Mouse (Mus musculus): Measurements from ENCODE around the gene Cd274. TPM values are rescaled to one million over a fixed set of nuclear protein-coding genes. Genes with fewer than 3 reads are reported as not detected.

Gene Cd274
- polyA plus RNA-seq, 1 experiment from 2014 or later = 0.66 TPM

DNA sequence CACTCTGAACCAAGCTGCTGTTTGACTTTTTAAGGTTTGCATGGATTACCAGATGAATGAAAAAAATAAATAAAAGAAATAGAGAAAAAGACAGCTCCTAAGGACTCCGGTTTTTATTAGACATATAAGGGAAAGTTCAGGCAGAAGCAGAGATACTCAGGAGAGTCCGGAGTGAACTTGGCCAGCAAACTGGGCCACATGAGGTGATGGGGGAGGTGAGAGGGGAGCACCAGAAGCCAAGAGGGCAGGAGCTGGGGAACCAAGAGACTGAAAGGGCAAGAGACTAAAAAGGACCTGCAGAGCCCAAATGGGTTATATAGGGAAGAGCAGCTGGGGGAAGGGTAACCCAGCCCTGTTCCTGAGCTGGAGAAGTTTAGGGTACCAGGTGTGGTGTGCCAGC, 27.5 kb downstream of the Cd274 start:
- Histone ChIP-seq H3K9ac (replicated peaks; ENCODE audit: low read length) (no peak overlapping the region), H3K27ac (replicated peaks; ENCODE audit: low read depth, low read length) (no peak overlapping the region), H3K4me3 (replicated peaks; ENCODE audit: low read depth, low read length) (no peak overlapping the region), H3K4me2 (ENCODE audit: low read length) (no peak overlapping the region), H3K27me3 (ENCODE audit: control insufficient read depth, insufficient read depth, low read length) (no peaks in the 10 kb centered on the region), H3K36me3 (ENCODE audit: control insufficient read depth, insufficient read depth, low read length) (no peaks in the 10 kb centered on the region), H3K9me3 (ENCODE audit: control insufficient read depth, low read length) (no peaks in the 10 kb centered on the region), H3K4me1 (ENCODE audit: control insufficient read depth, insufficient read depth, low read length) (no peaks in the 10 kb centered on the region)
- DNase-seq (no peak), ATAC-seq (ENCODE audit: low FRiP score, low TSS enrichment) (no peak)
- WGBS = 100% methylated on average over 2 of the region's 2 CpGs

- H3K4me1 ChIP-seq (ENCODE audit: control insufficient read depth, insufficient read depth, low read length) = no peaks in the 10 kb centered on the region
- DNase-seq (no peak), ATAC-seq (ENCODE audit: low FRiP score, low TSS enrichment) (no peak)
- WGBS = 78% methylated on average over 1 of the region's 1 CpGs
- H3K4me3 ChIP-seq (replicated peaks; ENCODE audit: low read depth, low read length) = no peak overlapping the region
- no peak overlapping the region for H3K27ac ChIP-seq (replicated peaks; ENCODE audit: low read depth, low read length)
- no peaks in the 10 kb centered on the region for H3K27me3 ChIP-seq (ENCODE audit: control insufficient read depth, insufficient read depth, low read length)
- H3K9me3 ChIP-seq (ENCODE audit: control insufficient read depth, low read length) = 0 out of 2 replicates have a peak, but pooled peaks cover 2% of the 10 kb centered on the region
- H3K4me2 ChIP-seq (ENCODE audit: low read length) = no peak overlapping the region
- H3K9ac ChIP-seq (replicated peaks; ENCODE audit: low read length) = no peak overlapping the region
- no peaks in the 10 kb centered on the region for H3K36me3 ChIP-seq (ENCODE audit: control insufficient read depth, insufficient read depth, low read length)
These were observed 29.1 kb downstream of the Cd274 start for GRCm38 (mm10) chr19:29396353-29396752.

DNA sequence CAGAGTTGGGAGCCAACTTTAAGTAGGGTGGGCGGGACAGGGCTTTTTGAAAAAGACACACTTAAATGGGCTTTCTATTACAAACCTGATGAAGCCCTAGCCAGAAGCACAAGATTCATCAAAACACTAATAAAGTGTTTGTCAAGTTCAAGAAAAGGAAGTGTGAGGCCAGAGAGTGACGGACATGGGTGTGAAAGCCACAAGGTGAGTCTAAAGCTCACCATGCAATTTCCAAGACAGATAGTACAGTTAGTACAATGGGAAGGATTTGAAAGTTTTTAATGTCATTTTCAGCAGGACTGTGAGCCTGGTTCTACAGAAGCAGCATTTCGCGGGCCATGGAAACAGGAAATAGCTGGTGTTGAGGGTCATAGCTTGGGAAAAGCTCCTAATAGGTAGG, 32.5 kb downstream of the Cd274 start:
- no peak overlapping the region for H3K4me3 ChIP-seq (replicated peaks; ENCODE audit: low read depth, low read length)
- no peaks in the 10 kb centered on the region for H3K4me1 ChIP-seq (ENCODE audit: control insufficient read depth, insufficient read depth, low read length)
- H3K9ac ChIP-seq (replicated peaks; ENCODE audit: low read length) = no peak overlapping the region
- no peak overlapping the region for H3K4me2 ChIP-seq (ENCODE audit: low read length)
- DNase-seq (no peak), ATAC-seq (ENCODE audit: low FRiP score, low TSS enrichment) (no peak)
- no peaks in the 10 kb centered on the region for H3K36me3 ChIP-seq (ENCODE audit: control insufficient read depth, insufficient read depth, low read length)
- 0 out of 2 replicates have a peak, but pooled peaks cover 2% of the 10 kb centered on the region for H3K9me3 ChIP-seq (ENCODE audit: control insufficient read depth, low read length)
- WGBS = 84% methylated on average over 4 of the region's 4 CpGs
- H3K27me3 ChIP-seq (ENCODE audit: control insufficient read depth, insufficient read depth, low read length) = no peaks in the 10 kb centered on the region
- H3K27ac ChIP-seq (replicated peaks; ENCODE audit: low read depth, low read length) = no peak overlapping the region

DNA sequence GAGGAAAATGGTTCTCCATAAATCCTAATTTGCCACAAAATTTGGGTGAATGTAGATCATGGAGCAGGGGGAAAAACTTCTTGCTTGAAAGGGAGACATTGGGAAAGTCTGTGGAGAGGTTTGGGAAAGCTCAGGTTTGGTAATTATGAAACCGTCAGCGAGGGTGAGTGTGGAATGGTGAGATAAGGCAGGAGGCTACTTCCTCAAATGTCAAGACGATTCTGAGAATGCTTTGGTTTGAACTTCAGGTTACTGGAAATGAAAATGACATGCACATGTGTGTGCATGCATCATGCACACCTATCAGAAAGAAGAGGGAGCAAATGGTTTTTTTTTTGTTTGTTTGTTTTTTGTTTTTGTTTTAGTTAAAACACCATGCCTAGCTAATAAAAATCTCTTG, 33.2 kb downstream of the Cd274 start:
- Histone ChIP-seq H3K4me1 (ENCODE audit: control insufficient read depth, insufficient read depth, low read length) (no peaks in the 10 kb centered on the region), H3K36me3 (ENCODE audit: control insufficient read depth, insufficient read depth, low read length) (no peaks in the 10 kb centered on the region), H3K4me3 (replicated peaks; ENCODE audit: low read depth, low read length) (no peak overlapping the region), H3K27ac (replicated peaks; ENCODE audit: low read depth, low read length) (no peak overlapping the region), H3K27me3 (ENCODE audit: control insufficient read depth, insufficient read depth, low read length) (no peaks in the 10 kb centered on the region), H3K9me3 (ENCODE audit: control insufficient read depth, low read length) (0 out of 2 replicates have a peak, but pooled peaks cover 2% of the 10 kb centered on the region), H3K9ac (replicated peaks; ENCODE audit: low read length) (no peak overlapping the region), H3K4me2 (ENCODE audit: low read length) (no peak overlapping the region)
- no peak for ATAC-seq (ENCODE audit: low FRiP score, low TSS enrichment)
- no peak for DNase-seq
- WGBS = 85% methylated on average over 3 of the region's 3 CpGs

- Histone ChIP-seq H3K36me3 (ENCODE audit: control insufficient read depth, insufficient read depth, low read length) (no peaks in the 10 kb centered on the region), H3K27me3 (ENCODE audit: control insufficient read depth, insufficient read depth, low read length) (no peaks in the 10 kb centered on the region), H3K9ac (replicated peaks; ENCODE audit: low read length) (no peak overlapping the region), H3K9me3 (ENCODE audit: control insufficient read depth, low read length) (0 out of 2 replicates have a peak, but pooled peaks cover 2% of the 10 kb centered on the region), H3K4me3 (replicated peaks; ENCODE audit: low read depth, low read length) (no peak overlapping the region), H3K27ac (replicated peaks; ENCODE audit: low read depth, low read length) (no peak overlapping the region), H3K4me2 (ENCODE audit: low read length) (no peak overlapping the region), H3K4me1 (ENCODE audit: control insufficient read depth, insufficient read depth, low read length) (no peaks in the 10 kb centered on the region)
- WGBS = 96% methylated on average over 4 of the region's 4 CpGs
- ATAC-seq (ENCODE audit: low FRiP score, low TSS enrichment) = no peak
- DNase-seq = no peak
These were observed 35.4 kb downstream of the Cd274 start for GRCm38 (mm10) chr19:29402621-29403020.

GRCm38 (mm10) chr19:29403251-29403650, 36.0 kb downstream of the Cd274 start:
- no peak for ATAC-seq (ENCODE audit: low FRiP score, low TSS enrichment)

GRCm38 (mm10) chr19:29405388-29405787, 38.1 kb downstream of the Cd274 start:
- H3K4me2 ChIP-seq (ENCODE audit: low read length) = no peak overlapping the region
- no peaks in the 10 kb centered on the region for H3K36me3 ChIP-seq (ENCODE audit: control insufficient read depth, insufficient read depth, low read length)
- DNase-seq = no peak
- H3K4me1 ChIP-seq (ENCODE audit: control insufficient read depth, insufficient read depth, low read length) = no peaks in the 10 kb centered on the region
- H3K27ac ChIP-seq (replicated peaks; ENCODE audit: low read depth, low read length) = no peak overlapping the region
- no peak overlapping the region for H3K4me3 ChIP-seq (replicated peaks; ENCODE audit: low read depth, low read length)
- no peaks in the 10 kb centered on the region for H3K27me3 ChIP-seq (ENCODE audit: control insufficient read depth, insufficient read depth, low read length)
- ATAC-seq (ENCODE audit: low FRiP score, low TSS enrichment) = no peak
- H3K9ac ChIP-seq (replicated peaks; ENCODE audit: low read length) = no peak overlapping the region
- WGBS = 65% methylated on average over 2 of the region's 2 CpGs
- 0 out of 2 replicates have a peak, but pooled peaks cover 2% of the 10 kb centered on the region for H3K9me3 ChIP-seq (ENCODE audit: control insufficient read depth, low read length)

More at GRCm38 (mm10) chr19:29403251-29403650, 36.0 kb downstream of the Cd274 start:
- Histone ChIP-seq H3K27me3 (ENCODE audit: control insufficient read depth, insufficient read depth, low read length) (no peaks in the 10 kb centered on the region), H3K27ac (replicated peaks; ENCODE audit: low read depth, low read length) (no peak overlapping the region), H3K36me3 (ENCODE audit: control insufficient read depth, insufficient read depth, low read length) (no peaks in the 10 kb centered on the region), H3K9ac (replicated peaks; ENCODE audit: low read length) (no peak overlapping the region), H3K4me2 (ENCODE audit: low read length) (no peak overlapping the region), H3K4me1 (ENCODE audit: control insufficient read depth, insufficient read depth, low read length) (no peaks in the 10 kb centered on the region), H3K9me3 (ENCODE audit: control insufficient read depth, low read length) (0 out of 2 replicates have a peak, but pooled peaks cover 2% of the 10 kb centered on the region), H3K4me3 (replicated peaks; ENCODE audit: low read depth, low read length) (no peak overlapping the region)
- no peak for DNase-seq
- 92% methylated on average over 4 of the region's 4 CpGs for WGBS

GRCm38 (mm10) chr19:29406042-29407017, 39.1 kb downstream of the Cd274 start:
- WGBS = 90% methylated on average over 18 of the region's 18 CpGs
- Histone ChIP-seq H3K4me1 (ENCODE audit: control insufficient read depth, insufficient read depth, low read length) (no peaks in the 10 kb centered on the region), H3K4me2 (ENCODE audit: low read length) (no peak overlapping the region), H3K36me3 (ENCODE audit: control insufficient read depth, insufficient read depth, low read length) (no peaks in the 10 kb centered on the region), H3K27ac (replicated peaks; ENCODE audit: low read depth, low read length) (no peak overlapping the region), H3K27me3 (ENCODE audit: control insufficient read depth, insufficient read depth, low read length) (no peaks in the 10 kb centered on the region), H3K9me3 (ENCODE audit: control insufficient read depth, low read length) (no peaks in the 10 kb centered on the region), H3K9ac (replicated peaks; ENCODE audit: low read length) (no peak overlapping the region), H3K4me3 (replicated peaks; ENCODE audit: low read depth, low read length) (no peak overlapping the region)
- DNase-seq (no peak), ATAC-seq (ENCODE audit: low FRiP score, low TSS enrichment) (no peak)

GRCm38 (mm10) chr19:29410619-29411018, 43.4 kb downstream of the Cd274 start, which contains the start of gene Pdcd1lg2:
Pdcd1lg2 (plus strand) TSS chr19:29410919.
- no peaks in the 10 kb centered on the region for H3K36me3 ChIP-seq (ENCODE audit: control insufficient read depth, insufficient read depth, low read length)
- no peak for ATAC-seq (ENCODE audit: low FRiP score, low TSS enrichment)
- H3K4me1 ChIP-seq (ENCODE audit: control insufficient read depth, insufficient read depth, low read length) = no peaks in the 10 kb centered on the region
- no peaks in the 10 kb centered on the region for H3K27me3 ChIP-seq (ENCODE audit: control insufficient read depth, insufficient read depth, low read length)
- H3K9ac ChIP-seq (replicated peaks; ENCODE audit: low read length) = no peak within 1 kb of the TSS
- no peaks in the 10 kb centered on the region for H3K9me3 ChIP-seq (ENCODE audit: control insufficient read depth, low read length)
- DNase-seq = no peak
- no peak within 1 kb of the TSS for H3K27ac ChIP-seq (replicated peaks; ENCODE audit: low read depth, low read length)
- 85% methylated on average over 4 of the region's 4 CpGs for WGBS
- H3K4me3 ChIP-seq (replicated peaks; ENCODE audit: low read depth, low read length) = no peak within 1 kb of the TSS
- H3K4me2 ChIP-seq (ENCODE audit: low read length) = no peak within 1 kb of the TSS

Measured in midbrain, embryonic 14.5 days (tissue).